Mouse (Mus musculus): Measurements from ENCODE around the gene Xrcc3.

- TF ChIP-seq CTCF (IDR thresholded peaks at IDR 0.05; ENCODE audit: low read depth): no peak
- TF ChIP-seq EP300 (IDR thresholded peaks at IDR 0.05; ENCODE audit: low read depth): no peak
These were observed 33.1 kb upstream of the Xrcc3 start for GRCm38 (mm10) chr12:111846815-111847214.

Measured in liver, postnatal 0 days (tissue).